Mouse (Mus musculus) neural tube, embryonic 14.5 days (tissue): Measurements from ENCODE around the gene Ctsa. TPM values are rescaled to one million over a fixed set of nuclear protein-coding genes. Genes with fewer than 3 reads are reported as not detected.
A peak's percentile ranks its signal among the peaks of the same experiment; 100 is the strongest.
"Not testable (repeated sequence)": the region's sequence is repeated elsewhere in the genome, so short reads cannot be mapped to it uniquely, and the experiment has no call there.

Experiments used
- ATAC-seq: fragments of 200-750 bp; cut with Nextera tagmentation; 2 replicates; pipeline ENCODE4 v1.8.0; 2017; ENCODE audit warnings: low read depth, mild to moderate bottlenecking, moderate TSS enrichment, moderate library complexity
- H3K27ac ChIP-seq: fragments of 300-500 bp; sonication (generic); 2 replicates; pipeline ENCODE4 v1.5.1; 2014; ENCODE audit warnings: low read depth, mild to moderate bottlenecking, control low read depth, low read length, moderate library complexity, mixed read lengths
- H3K27me3 ChIP-seq: fragments of 300-500 bp; sonication (generic); 2 replicates; pipeline ENCODE4 v1.6.1; 2014; ENCODE audit warnings: low read length; ENCODE audit not compliant: control insufficient read depth, insufficient read depth
- H3K36me3 ChIP-seq: fragments of 300-500 bp; sonication (generic); 2 replicates; pipeline ENCODE4 v1.6.1; 2014; ENCODE audit warnings: low read length, mixed read lengths; ENCODE audit not compliant: control insufficient read depth, insufficient read depth
- H3K4me1 ChIP-seq: fragments of 300-500 bp; sonication (generic); 2 replicates; pipeline ENCODE4 v1.6.1; 2014; ENCODE audit warnings: low read length; ENCODE audit not compliant: control insufficient read depth, insufficient read depth
- H3K4me2 ChIP-seq: fragments of 300-500 bp; sonication (generic); 2 replicates; pipeline ENCODE4 v1.6.1; 2014; ENCODE audit warnings: mild to moderate bottlenecking, low read depth, low read length, control low read depth
- H3K4me3 ChIP-seq: fragments of 300-500 bp; sonication (generic); 2 replicates; pipeline ENCODE4 v1.5.1; 2014; ENCODE audit warnings: low read depth, low read length, control low read depth, mixed read lengths
- H3K9ac ChIP-seq: fragments of 300-500 bp; sonication (generic); replicated peaks from 2 replicates; pipeline ENCODE4 v1.6.1; 2014; ENCODE audit warnings: low read depth, mild to moderate bottlenecking, control low read depth, low read length, mixed read lengths
- H3K9me3 ChIP-seq: fragments of 300-500 bp; sonication (generic); 2 replicates; pipeline ENCODE4 v1.6.1; 2016; ENCODE audit warnings: low read length; ENCODE audit not compliant: control insufficient read depth
- WGBS: fragments of 180-500 bp; shearing (Covaris S2); extraction: QIAGEN DNeasy Blood & Tissue Kit; methylation state at CpG from one replicate; pipeline ENCODE4 v1.1.7; 2014; 5-methylcytosine and 5-hydroxymethylcytosine counted together
- polyA plus RNA-seq: library from polyadenylated mRNA; unstranded; fragments of >200 nt; fragmentation: Nextera tagmentation; extraction: Ambion mirVana; gene quantifications from 2 replicates; pipeline ENCODE4 v1.2.1, GENCODE M21; 2014

The Ctsa gene
- polyA plus RNA-seq, 1 experiment from 2014 or later, result 81.2 TPM

- H3K9ac ChIP-seq, result no peak overlapping the region
- no peak overlapping the region for H3K4me3 ChIP-seq
- 89% methylated on average over 4 of the region's 4 CpGs for WGBS
- H3K36me3 ChIP-seq, result peaks cover 26% of the 10 kb centered on the region
- no peaks in the 10 kb centered on the region for H3K4me1 ChIP-seq
- ATAC-seq, result no peak
- no peak overlapping the region for H3K4me2 ChIP-seq
- H3K27ac ChIP-seq, result no peak overlapping the region
- H3K27me3 ChIP-seq, result no peaks in the 10 kb centered on the region
- no peaks in the 10 kb centered on the region for H3K9me3 ChIP-seq
Measured at GRCm38 (mm10) chr2:164790451-164790850, 42.2 kb upstream of the Ctsa start.

- 88% methylated on average over 18 of the region's 18 CpGs for WGBS
- H3K9ac ChIP-seq, result no peak overlapping the region
- no peak overlapping the region for H3K4me3 ChIP-seq
- no peak overlapping the region for H3K27ac ChIP-seq
- H3K4me2 ChIP-seq, result no peak overlapping the region
- H3K9me3 ChIP-seq, result no peaks in the 10 kb centered on the region
- H3K27me3 ChIP-seq, result no peaks in the 10 kb centered on the region
- ATAC-seq, result no peak
- H3K36me3 ChIP-seq, result peaks cover 32% of the 10 kb centered on the region
- no peaks in the 10 kb centered on the region for H3K4me1 ChIP-seq
Measured at GRCm38 (mm10) chr2:164791841-164792261, 40.8 kb upstream of the Ctsa start.

- ATAC-seq, result no peak
- Histone ChIP-seq H3K27ac (no peak overlapping the region), H3K4me2 (no peak overlapping the region), H3K36me3 (peaks cover 36% of the 10 kb centered on the region), H3K9me3 (no peaks in the 10 kb centered on the region), H3K27me3 (no peaks in the 10 kb centered on the region), H3K9ac (no peak overlapping the region), H3K4me1 (no peaks in the 10 kb centered on the region), H3K4me3 (no peak overlapping the region)
- WGBS, result 94% methylated on average over 12 of the region's 12 CpGs
Measured at GRCm38 (mm10) chr2:164792400-164793190, 40.1 kb upstream of the Ctsa start.

- Histone ChIP-seq H3K4me3 (no peak overlapping the region), H3K27ac (no peak overlapping the region), H3K9me3 (no peaks in the 10 kb centered on the region), H3K9ac (no peak overlapping the region), H3K4me2 (no peak overlapping the region), H3K27me3 (no peaks in the 10 kb centered on the region), H3K36me3 (peaks cover 38% of the 10 kb centered on the region), H3K4me1 (no peaks in the 10 kb centered on the region)
- 82% methylated on average over 3 of the region's 3 CpGs for WGBS
- ATAC-seq, result no peak
Measured at GRCm38 (mm10) chr2:164793236-164793635, 39.4 kb upstream of the Ctsa start.

- Histone ChIP-seq H3K36me3 (peaks cover 38% of the 10 kb centered on the region), H3K27ac (no peak overlapping the region), H3K9me3 (no peaks in the 10 kb centered on the region), H3K4me1 (no peaks in the 10 kb centered on the region), H3K27me3 (no peaks in the 10 kb centered on the region), H3K9ac (no peak overlapping the region), H3K4me2 (no peak overlapping the region), H3K4me3 (no peak overlapping the region)
- ATAC-seq, result no peak
- 92% methylated on average over 2 of the region's 2 CpGs for WGBS
Measured at GRCm38 (mm10) chr2:164793772-164794171, 38.9 kb upstream of the Ctsa start.

- ATAC-seq, result peak; percentile 50; the same call in 1 of the 2 replicates
- Histone ChIP-seq H3K4me2 (no peak overlapping the region), H3K27ac (no peak overlapping the region), H3K27me3 (no peaks in the 10 kb centered on the region), H3K9ac (no peak overlapping the region), H3K9me3 (no peaks in the 10 kb centered on the region), H3K4me1 (no peaks in the 10 kb centered on the region), H3K36me3 (peaks cover 41% of the 10 kb centered on the region), H3K4me3 (no peak overlapping the region)
- 35% methylated on average over 5 of the region's 5 CpGs for WGBS
Measured at GRCm38 (mm10) chr2:164794293-164794692, 38.4 kb upstream of the Ctsa start.

- peaks cover 41% of the 10 kb centered on the region for H3K36me3 ChIP-seq
- no peak for ATAC-seq
- no peaks in the 10 kb centered on the region for H3K9me3 ChIP-seq
- H3K9ac ChIP-seq, result no peak overlapping the region
- no peak overlapping the region for H3K27ac ChIP-seq
- no peak overlapping the region for H3K4me2 ChIP-seq
- WGBS, result 90% methylated on average over 4 of the region's 4 CpGs
- H3K4me3 ChIP-seq, result no peak overlapping the region
- no peaks in the 10 kb centered on the region for H3K4me1 ChIP-seq
- no peaks in the 10 kb centered on the region for H3K27me3 ChIP-seq
Measured at GRCm38 (mm10) chr2:164795868-164796267, 36.8 kb upstream of the Ctsa start.

- H3K4me2 ChIP-seq, H3K4me1 ChIP-seq, H3K4me3 ChIP-seq, ATAC-seq, H3K9ac ChIP-seq, H3K27ac ChIP-seq, H3K9me3 ChIP-seq, H3K27me3 ChIP-seq: not testable (repeated sequence)
- 86% methylated on average over 6 of the region's 6 CpGs for WGBS
- H3K36me3 ChIP-seq, result peaks cover 26% of the 10 kb centered on the region
Measured at GRCm38 (mm10) chr2:164798554-164798953, 34.1 kb upstream of the Ctsa start.

- WGBS, result 95% methylated on average over 13 of the region's 13 CpGs
- Histone ChIP-seq H3K4me1 (peaks cover 13% of the 10 kb centered on the region), H3K9ac (no peak overlapping the region), H3K9me3 (no peaks in the 10 kb centered on the region), H3K4me3 (no peak overlapping the region), H3K27me3 (no peaks in the 10 kb centered on the region), H3K36me3 (peaks cover 16% of the 10 kb centered on the region), H3K27ac (no peak overlapping the region), H3K4me2 (no peak overlapping the region)
- no peak for ATAC-seq
Measured at GRCm38 (mm10) chr2:164800252-164801004, 32.2 kb upstream of the Ctsa start.
